In the genomic region with DNA sequence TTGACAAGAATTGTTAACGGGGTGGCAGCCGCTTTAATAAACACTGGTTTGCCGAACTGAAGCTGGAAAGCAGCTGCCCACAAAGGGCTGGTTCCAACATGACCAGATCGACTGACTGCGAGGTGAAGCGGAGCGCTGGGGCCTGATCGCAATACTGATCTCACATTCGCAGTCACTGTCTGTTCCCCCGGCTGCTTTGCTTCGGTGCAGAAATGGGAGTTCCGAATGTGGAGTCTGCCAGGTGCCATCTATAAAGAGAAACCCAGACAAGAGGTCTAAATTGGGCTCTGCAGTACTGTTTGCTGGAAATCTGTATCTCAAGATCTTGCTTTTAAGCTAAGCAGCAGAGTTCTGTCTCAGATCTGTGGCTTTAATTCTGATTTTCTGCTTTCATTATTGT, we compare ENCODE assay signal across 9 mouse cellular contexts.
DNase-seq lines count a peak whose midpoint lies in the region; ATAC-seq and TF ChIP-seq lines count a peak whose summit lies in the region.
"Had no signal": no experiment of that assay in that cellular context is flagged by ENCODE, and none has a peak within 500 bp of the region (broad histone marks: within the 10 kb centered on the region; RNA-seq: fewer than 3 reads in every experiment).

No protein-coding gene starts in this region.

- DNase-seq in lung, adult 18-20 months = no peak
- DNase-seq in left cerebral cortex, postnatal 14 days (ENCODE audit: low spot score in 2 of 2) = peak; percentile 56 to 69
- DNase-seq in telencephalon, adult 2 months (ENCODE audit: low read depth, low spot score) = peak; percentile 73
- no peak for DNase-seq in kidney, postnatal 36 days
- DNase-seq in c-Kit-positive CD71-positive TER-119-positive erythroid progenitor cells, embryonic 14.5 days (ENCODE audit: low spot score) = no peak
- no peak for DNase-seq in kidney, adult 2 months

- 69% methylated on average over 12 of the region's 12 CpGs for WGBS in lung, embryonic 16.5 days
- WGBS in hindbrain, embryonic 12.5 days = 75% methylated on average over 12 of the region's 12 CpGs
- WGBS in kidney, adult 2 months = 75% methylated on average over 12 of the region's 12 CpGs

- H3K9me3 ChIP-seq in lung, embryonic 16.5 days (ENCODE audit: control insufficient read depth, low read length) = no peaks in the 10 kb centered on the region
- no peaks in the 10 kb centered on the region for H3K9me3 ChIP-seq in hindbrain, embryonic 12.5 days (replicated peaks)
- H3K9me3 ChIP-seq: embryonic facial prominence, embryonic 13.5 days had no signal

- no peaks in the 10 kb centered on the region for H3K4me1 ChIP-seq in lung, embryonic 16.5 days (replicated peaks; ENCODE audit: control insufficient read depth, insufficient read depth, low read length)
- 0 out of 2 replicates have a peak, but pooled peaks cover 3% of the 10 kb centered on the region for H3K4me1 ChIP-seq in hindbrain, embryonic 12.5 days
- no peaks in the 10 kb centered on the region for H3K4me1 ChIP-seq in kidney, adult 2 months (ENCODE audit: control insufficient read depth, insufficient read depth, low read length)

- no peaks in the 10 kb centered on the region for H3K27me3 ChIP-seq in lung, embryonic 16.5 days (ENCODE audit: control insufficient read depth, insufficient read depth, low read depth, low read length)
- no peaks in the 10 kb centered on the region for H3K27me3 ChIP-seq in hindbrain, embryonic 12.5 days
- H3K27me3 ChIP-seq in kidney, adult 2 months (replicated peaks; ENCODE audit: control insufficient read depth, insufficient read depth, low read length) = no peaks in the 10 kb centered on the region
- H3K27me3 ChIP-seq: embryonic facial prominence, embryonic 13.5 days had no signal

- TF ChIP-seq CTCF in kidney, adult 2 months (conservative IDR thresholded peaks at IDR 0.05; ENCODE audit: insufficient read depth, insufficient read length, low read depth, low read length) = no peak

- no peak for ATAC-seq in lung, embryonic 16.5 days (ENCODE audit: low read depth)
- peak; percentile 54; the same call in 1 of the 2 replicates for ATAC-seq in hindbrain, embryonic 12.5 days (ENCODE audit: low FRiP score)

- no peaks in the 10 kb centered on the region for H3K36me3 ChIP-seq in lung, embryonic 16.5 days (ENCODE audit: control insufficient read depth, insufficient read depth, low read length)
- H3K36me3 ChIP-seq in hindbrain, embryonic 12.5 days = no peaks in the 10 kb centered on the region
- H3K36me3 ChIP-seq in kidney, adult 2 months (ENCODE audit: control insufficient read depth, insufficient read depth, low read length) = no peaks in the 10 kb centered on the region
- H3K36me3 ChIP-seq: embryonic facial prominence, embryonic 13.5 days had no signal

- no peak for TF ChIP-seq POLR2A in kidney, adult 2 months (IDR thresholded peaks at IDR 0.05; ENCODE audit: low read depth, low read length)

- peak overlapping the region; percentile 34 for H3K4me2 ChIP-seq in lung, embryonic 16.5 days (ENCODE audit: low read depth, low read length)
- H3K4me2 ChIP-seq in hindbrain, embryonic 12.5 days (replicated peaks) = peak overlapping the region; percentile 15; the same call in 1 of the 2 replicates
- H3K4me2 ChIP-seq: embryonic facial prominence, embryonic 13.5 days had no signal

- H3K9ac ChIP-seq in lung, embryonic 16.5 days (ENCODE audit: low read length) = no peak overlapping the region
- no peak overlapping the region for H3K9ac ChIP-seq in hindbrain, embryonic 12.5 days
- H3K9ac ChIP-seq: embryonic facial prominence, embryonic 13.5 days had no signal

- intact Hi-C loops in left cerebral cortex, postnatal 14 days (cut with DNase I) = loop anchor here (5.0 to 10.0 kb wide), 2 partner anchors 144 to 181 kb away; no protein-coding TSS in a partner anchor

- no peak overlapping the region for H3K4me3 ChIP-seq in lung, embryonic 16.5 days (ENCODE audit: low read length)
- H3K4me3 ChIP-seq in hindbrain, embryonic 12.5 days = no peak overlapping the region
- no peak overlapping the region for H3K4me3 ChIP-seq in kidney, adult 2 months (ENCODE audit: insufficient read depth, low read depth, low read length)
- H3K4me3 ChIP-seq: embryonic facial prominence, embryonic 13.5 days had no signal

- H3K27ac ChIP-seq in lung, embryonic 16.5 days (ENCODE audit: low read length) = no peak overlapping the region
- H3K27ac ChIP-seq in hindbrain, embryonic 12.5 days = no peak overlapping the region
- H3K27ac ChIP-seq in kidney, adult 2 months (ENCODE audit: insufficient read depth, low read depth, low read length) = no peak overlapping the region
- H3K27ac ChIP-seq: embryonic facial prominence, embryonic 13.5 days had no signal

Comparison
In these comparisons a context has a peak if more than half of its experiments do, and no peak if none do; other contexts are left out.
1. DNase-seq: peak in left cerebral cortex, postnatal 14 days (2 of 2) and telencephalon, adult 2 months (single experiment); none in lung, adult 18-20 months (0 of 2), kidney, postnatal 36 days (0 of 2), c-Kit-positive CD71-positive TER-119-positive erythroid progenitor cells, embryonic 14.5 days (single experiment) and kidney, adult 2 months (single experiment).